Mouse (Mus musculus): ENCODE results near the gene Slc26a3. TPM values are rescaled to one million over a fixed set of nuclear protein-coding genes. Genes with fewer than 3 reads are reported as not detected.

The Slc26a3 gene
- total RNA-seq (2022) = 1 to 10 TPM in 1 of 4 experiments, under 1 TPM in 3; 0.43 to 1.6 (median 0.63) TPM

DNA sequence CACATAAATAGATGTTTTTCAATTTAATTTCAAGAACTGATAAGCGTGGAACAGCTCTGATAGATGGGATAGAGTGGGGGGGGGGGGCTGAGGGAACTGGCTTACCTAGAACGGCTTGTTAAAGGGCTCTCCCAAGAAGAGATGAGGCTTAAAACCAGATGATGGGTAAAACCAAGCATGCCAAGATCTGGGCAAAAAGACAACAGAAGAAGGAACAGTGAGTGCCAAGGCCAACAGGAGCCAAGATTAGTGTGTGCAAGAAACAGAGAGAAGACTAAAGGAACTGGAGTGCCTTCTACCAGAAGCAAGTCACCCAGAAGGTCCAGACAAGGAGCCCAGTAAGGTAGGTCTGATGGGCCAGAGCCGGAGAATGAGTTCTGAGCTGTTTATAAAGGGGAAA lies at the start of gene Slc26a3:
Slc26a3 (plus strand) TSS at position 301 of the 400 bp plus-strand sequence.
- DNase-seq = no peak

- DNase-seq = peak; percentile 10
Observed at GRCm38 (mm10) chr12:31350191-31350943, 40.3 kb upstream of the Slc26a3 start.

GRCm38 (mm10) chr12:31350944-31351928 lies 39.4 kb upstream of the Slc26a3 start, which contains the start of gene Dld:
Gene Dld (minus strand): TSS chr12:31351453.
- peak; percentile 97 for DNase-seq

GRCm38 (mm10) chr12:31366428-31366827 lies 24.2 kb upstream of the Slc26a3 start:
- no peak for DNase-seq

GRCm38 (mm10) chr12:31367721-31368120 lies 22.9 kb upstream of the Slc26a3 start:
- no peak for DNase-seq

- DNase-seq = no peak
Observed at GRCm38 (mm10) chr12:31369118-31369517, 21.6 kb upstream of the Slc26a3 start.

DNA sequence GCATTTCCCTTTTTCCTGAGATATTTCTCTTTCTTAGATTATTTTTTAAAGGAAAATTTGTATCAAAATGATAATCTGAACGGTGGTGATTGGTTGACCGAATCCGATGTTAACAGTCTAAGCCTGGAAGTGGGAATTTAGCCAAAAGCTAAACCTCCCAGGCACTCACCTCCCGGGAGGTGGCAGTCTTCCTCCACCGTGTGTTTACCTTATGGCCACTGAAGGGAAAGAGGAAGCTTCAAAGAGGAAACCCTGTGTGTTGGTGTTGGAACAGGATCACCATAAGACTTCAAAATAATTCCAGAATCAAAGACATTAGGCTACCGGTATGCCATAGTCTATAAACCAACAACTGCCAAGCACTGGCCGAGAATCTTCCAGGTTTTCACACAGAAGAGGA lies 21.0 kb upstream of the Slc26a3 start:
- DNase-seq = no peak

GRCm38 (mm10) chr12:31374603-31375282 lies 15.9 kb upstream of the Slc26a3 start:
- peak; percentile 48 for DNase-seq

DNA sequence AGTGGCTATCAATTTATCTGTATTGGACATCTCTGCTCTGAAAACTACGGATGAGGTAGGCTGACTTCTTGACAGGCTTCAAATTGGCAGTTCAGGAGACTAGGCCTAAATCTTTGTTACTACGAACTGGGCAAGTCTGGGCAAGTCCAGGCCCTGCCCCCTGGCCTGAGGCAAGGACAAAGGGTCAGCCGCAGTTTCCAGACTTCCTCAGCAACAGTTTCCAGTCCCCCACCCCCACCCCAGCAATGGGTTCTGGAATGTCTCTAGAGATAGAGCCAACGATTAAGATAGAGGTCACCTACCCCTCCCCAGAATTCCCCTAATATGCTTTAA lies 15.4 kb upstream of the Slc26a3 start:
- no peak for DNase-seq

GRCm38 (mm10) chr12:31376326-31376950 lies 14.2 kb upstream of the Slc26a3 start:
- DNase-seq = no peak

GRCm38 (mm10) chr12:31377241-31377640 lies 13.4 kb upstream of the Slc26a3 start:
- no peak for DNase-seq

GRCm38 (mm10) chr12:31380878-31381277 lies 9.8 kb upstream of the Slc26a3 start:
- DNase-seq = no peak

DNA sequence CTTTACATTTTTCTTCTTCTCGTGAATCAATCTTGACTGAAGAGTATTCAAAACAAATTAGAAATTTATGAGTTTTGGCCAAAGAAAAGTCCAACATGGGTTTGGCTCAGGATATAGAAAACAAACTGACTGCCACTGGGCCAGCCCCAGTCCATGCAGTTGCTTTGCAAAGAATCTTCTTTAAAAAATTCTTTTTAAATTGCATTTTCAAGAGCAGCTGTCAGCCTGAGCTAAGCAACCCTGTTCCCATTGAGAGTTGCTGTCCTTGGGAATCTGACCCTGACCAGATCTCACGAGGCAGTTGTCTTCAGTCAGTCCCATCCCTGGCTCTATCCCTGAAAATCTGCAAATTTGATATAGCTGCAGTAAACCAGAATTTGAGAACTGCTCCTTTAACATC lies 8.2 kb upstream of the Slc26a3 start:
- peak; percentile 11 for DNase-seq

DNA sequence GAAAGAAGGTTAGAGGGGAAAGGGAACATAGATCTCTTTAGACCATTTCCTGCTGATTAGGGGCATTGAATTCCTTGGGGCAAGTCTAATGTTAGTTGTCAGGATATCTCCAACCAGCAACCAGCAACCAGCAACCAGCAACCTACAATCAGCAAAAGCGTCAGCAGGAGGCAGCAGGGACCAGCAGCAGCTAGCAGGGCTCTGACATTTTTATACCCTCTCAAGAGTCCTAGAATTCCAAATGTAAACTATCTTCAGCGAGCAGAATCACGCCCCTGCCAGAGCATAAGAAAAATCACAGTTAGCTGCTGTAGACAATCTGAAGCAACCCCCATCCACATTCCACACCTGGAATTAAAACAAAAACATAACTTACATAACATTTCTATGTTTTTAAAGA lies 3.4 kb upstream of the Slc26a3 start:
- DNase-seq = no peak

DNA sequence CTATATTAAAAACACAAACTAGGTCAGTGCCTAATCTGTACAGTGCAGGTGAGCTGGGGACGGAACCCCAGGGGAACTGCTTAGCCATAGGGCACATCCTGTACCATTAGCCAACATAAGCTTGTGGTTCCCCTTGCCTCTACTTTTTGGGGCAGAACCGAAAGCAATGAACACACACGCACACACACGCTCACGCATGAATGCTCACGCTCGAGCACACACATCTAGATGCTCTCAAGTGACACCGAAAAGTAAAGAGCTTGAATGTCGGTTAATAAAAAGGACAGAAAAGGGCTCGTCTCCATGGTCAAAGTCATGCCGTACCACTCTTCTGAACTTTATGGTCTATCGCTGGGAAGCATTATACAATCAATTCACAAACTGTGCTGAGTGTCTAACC lies 1.0 kb downstream of the Slc26a3 start:
- no peak for DNase-seq

- no peak for DNase-seq
Observed at GRCm38 (mm10) chr12:31395895-31396294, 5.2 kb downstream of the Slc26a3 start.

DNA sequence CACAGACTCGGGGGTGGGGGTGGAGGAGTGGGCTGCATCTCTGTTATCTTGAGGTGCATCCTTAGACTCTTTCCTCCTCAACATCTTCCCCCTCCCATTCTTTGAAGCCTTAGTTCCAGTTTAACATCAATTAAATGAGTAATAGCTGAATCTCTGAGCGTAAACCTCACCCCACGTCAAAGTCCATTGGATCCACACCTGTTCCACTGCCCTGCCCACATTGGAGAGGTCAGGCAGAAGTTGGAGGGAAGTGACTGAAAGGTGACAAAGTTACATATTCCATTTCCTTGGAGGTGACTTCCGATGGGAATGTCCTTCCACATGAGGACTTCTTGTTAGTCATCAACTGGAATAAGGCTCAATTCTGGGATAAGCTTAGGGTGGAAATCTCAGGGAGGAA lies 7.0 kb downstream of the Slc26a3 start:
- no peak for DNase-seq

- DNase-seq = no peak
Observed at GRCm38 (mm10) chr12:31400821-31401220, 10.2 kb downstream of the Slc26a3 start.

DNA sequence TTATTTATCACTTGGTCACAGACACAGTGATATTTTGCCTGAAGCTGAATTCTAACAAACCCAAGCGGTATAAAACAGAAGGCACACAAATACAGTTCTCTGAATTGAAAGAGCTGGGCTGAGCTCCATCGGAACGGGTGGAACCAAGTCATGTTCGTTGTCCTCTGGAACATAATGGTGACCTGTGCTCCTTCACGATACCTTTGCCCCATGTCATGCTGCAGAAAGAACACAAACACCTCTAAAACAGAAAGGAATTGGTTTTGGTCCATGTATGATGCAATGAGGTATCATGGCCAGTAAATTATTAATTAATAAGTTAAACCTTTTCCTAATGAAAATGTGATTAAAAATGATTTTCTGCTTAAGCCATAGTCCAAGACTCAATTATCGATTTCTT lies 11.3 kb downstream of the Slc26a3 start:
- DNase-seq = no peak

DNA sequence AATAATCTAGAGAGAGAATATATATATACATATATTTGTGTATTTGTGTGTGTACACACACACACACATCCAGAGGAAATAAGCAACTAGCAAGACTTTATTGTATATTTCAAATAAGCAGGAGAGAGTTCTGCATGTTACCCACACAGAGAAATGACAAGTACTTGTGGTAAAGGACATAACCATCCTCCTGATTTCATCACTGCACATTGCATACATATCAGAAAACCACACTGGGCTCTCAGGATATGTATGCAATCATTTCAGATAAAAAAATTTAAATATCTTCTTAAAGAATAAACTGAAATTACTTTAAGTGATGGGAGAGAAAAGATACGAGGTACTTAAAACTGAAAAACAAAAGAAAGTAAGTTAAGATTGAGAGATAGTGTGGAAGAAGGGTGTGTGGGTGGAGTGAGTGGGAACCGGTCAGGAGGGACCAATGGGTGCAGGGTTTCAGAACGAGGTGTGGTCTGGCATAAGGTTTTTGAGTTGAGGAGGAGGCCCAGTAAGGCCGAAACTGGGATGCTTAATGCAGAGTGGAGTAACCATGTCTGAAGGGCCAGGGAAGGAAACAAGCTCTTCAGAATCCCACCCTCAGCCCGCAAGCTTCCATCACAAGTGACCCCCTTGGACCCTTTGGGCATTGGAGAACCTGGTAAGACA lies 14.0 kb downstream of the Slc26a3 start:
- no peak for DNase-seq

- no peak for DNase-seq
Observed at GRCm38 (mm10) chr12:31415971-31416370, 25.3 kb downstream of the Slc26a3 start.

Data from adrenal gland, adult 8-10 months (tissue).